Mouse (Mus musculus) E14TG2a.4 (cell line): ENCODE data around the gene Tcta.

Experiments used
- CTCF ChIP-seq: conservative IDR thresholded peaks from 2 replicates; pipeline ENCODE4 v1.5.1; 2014; ENCODE audit warnings: low read length
- NANOG ChIP-seq: IDR thresholded peaks from 2 replicates; pipeline ENCODE4 v1.6.1; 2014; ENCODE audit warnings: borderline replicate concordance, low read length, mixed read lengths
- POU5F1 ChIP-seq: IDR thresholded peaks from 2 replicates; pipeline ENCODE4 v1.6.1; 2014; ENCODE audit warnings: low read length, borderline replicate concordance

GRCm38 (mm10) chr9:108347540-108348289 lies 41.8 kb upstream of the Tcta start, which contains the start of gene Usp4:
- no peak for TF ChIP-seq CTCF
- TF ChIP-seq NANOG = no peak
- TF ChIP-seq POU5F1 = no peak
